Mouse (Mus musculus) liver, embryonic 14.5 days (tissue): ENCODE results near the gene Gpr146.

Source experiments
- CTCF ChIP-seq: IDR thresholded peaks from 2 replicates; pipeline ENCODE4 v1.5.1; 2016; ENCODE audit warnings: antibody characterized with exemption, low read depth, control low read depth
- EP300 ChIP-seq: IDR thresholded peaks from 2 replicates; pipeline ENCODE4 v1.6.1; 2016; ENCODE audit warnings: antibody characterized with exemption, low read depth

DNA sequence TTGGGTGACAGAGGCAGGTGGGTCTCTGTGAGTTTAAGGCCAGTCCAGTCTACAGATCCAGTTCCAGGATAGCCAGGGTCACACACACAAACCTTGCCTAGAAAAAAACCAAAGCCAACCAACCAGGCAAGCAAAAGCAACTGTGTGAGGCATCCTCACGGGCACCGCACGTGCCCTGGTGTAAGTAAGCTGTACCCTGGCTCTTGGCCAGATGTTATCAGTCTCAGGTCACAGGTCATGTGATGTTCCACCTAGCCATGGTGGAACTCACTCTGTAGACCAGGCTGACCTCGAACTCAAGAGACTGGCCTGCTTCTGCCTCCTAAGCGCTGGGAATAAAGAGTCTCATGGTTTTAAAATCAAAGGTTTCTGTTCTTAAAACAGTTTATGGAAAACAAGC is 18.3 kb upstream of the Gpr146 start:
- TF ChIP-seq CTCF: no peak
- no peak for TF ChIP-seq EP300
